Mouse (Mus musculus) megakaryocyte, adult 5-6 weeks (primary cell): ENCODE results near the gene Aicda. TPM values are rescaled to one million over a fixed set of nuclear protein-coding genes. Genes with fewer than 3 reads are reported as not detected.
"Not testable (repeated sequence)": the region's sequence is repeated elsewhere in the genome, so short reads cannot be mapped to it uniquely, and the experiment has no call there.

Experiments used
- ATAC-seq: 2 replicates; pipeline ENCODE4 v1.8.0; 2016; ENCODE audit warnings: mild to moderate bottlenecking, inconsistent platforms; ENCODE audit not compliant: poor library complexity, severe bottlenecking
- total RNA-seq, 2 experiments: library from RNA; stranded (forward) in 1 of 2; stranded (reverse) in 1 of 2; fragments of 153-499, 151-499 nt in 1 of 2; fragments of 221-1000, 200-1000 nt in 1 of 2; gene quantifications; 2 replicates each; pipeline versions ENCODE4 v1.2.3 to v1.2.4; 2015 to 2017

The Aicda gene
- total RNA-seq (2015), result 0.07 TPM in 1 of 2 replicates, not detected in the other
- not detected in 2 replicates for total RNA-seq (2017)

DNA sequence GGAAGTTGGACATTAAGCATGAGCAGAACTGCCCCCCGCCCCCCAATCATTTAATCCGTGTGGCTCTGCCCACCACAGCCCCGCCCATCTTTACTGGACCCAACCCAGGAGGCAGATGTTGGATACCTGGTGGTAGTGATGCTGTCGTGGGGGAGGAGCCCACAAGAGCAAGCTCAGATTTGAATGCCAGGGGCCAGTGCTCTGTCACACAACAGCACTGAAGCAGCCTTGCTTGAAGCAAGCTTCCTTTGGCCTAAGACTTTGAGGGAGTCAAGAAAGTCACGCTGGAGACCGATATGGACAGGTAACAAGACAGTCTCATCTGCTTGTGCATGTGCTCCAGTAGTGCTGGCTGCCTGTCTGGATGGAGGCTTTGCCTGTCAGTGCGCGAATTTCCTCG, at the start of gene Aicda:
Aicda (plus strand) TSS at position 196 of the 400 bp plus-strand sequence.
- ATAC-seq, result no peak

DNA sequence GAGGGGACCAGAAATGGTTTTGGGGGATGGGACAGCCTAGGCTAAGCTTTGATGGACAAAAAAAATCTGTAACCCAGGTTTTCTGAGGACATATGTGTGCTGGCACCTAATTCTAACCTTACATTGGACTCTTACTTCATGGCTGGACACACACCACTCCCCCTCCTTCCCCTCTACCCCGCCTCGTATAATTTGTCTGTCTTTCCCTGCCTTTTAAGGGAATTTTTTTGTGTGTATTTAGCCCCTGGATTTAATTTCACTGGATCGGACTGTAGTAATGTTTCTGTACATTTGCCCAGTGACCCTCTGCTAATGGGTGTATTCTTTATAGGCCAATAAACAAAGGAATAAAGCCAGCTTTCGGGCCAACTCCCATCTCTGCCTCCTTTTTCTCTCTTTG, 48.6 kb upstream of the Aicda start:
- ATAC-seq, result no peak

DNA sequence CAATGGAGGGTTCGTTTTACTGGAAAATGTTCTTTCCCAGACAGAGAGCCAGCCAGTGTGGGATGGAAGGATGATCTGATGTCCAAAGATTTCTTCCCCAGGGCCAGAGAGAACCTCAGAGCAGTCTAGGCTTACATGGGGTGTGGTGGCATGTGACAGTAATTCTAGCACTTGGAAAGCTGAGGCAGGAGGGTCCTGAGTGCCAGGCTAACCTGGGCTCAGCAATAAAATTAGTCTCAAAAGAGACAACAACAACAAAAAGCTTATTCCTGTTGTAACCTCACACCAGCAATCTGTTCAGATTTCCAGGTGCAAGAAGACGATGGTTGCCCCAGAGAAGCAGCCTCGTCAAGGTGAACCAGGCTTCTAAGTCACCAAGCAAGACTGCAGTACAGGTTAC, 48.1 kb upstream of the Aicda start, which contains the start of gene Mfap5:
Mfap5 (plus strand) TSS at position 301 of the 400 bp plus-strand sequence.
- ATAC-seq, result no peak

DNA sequence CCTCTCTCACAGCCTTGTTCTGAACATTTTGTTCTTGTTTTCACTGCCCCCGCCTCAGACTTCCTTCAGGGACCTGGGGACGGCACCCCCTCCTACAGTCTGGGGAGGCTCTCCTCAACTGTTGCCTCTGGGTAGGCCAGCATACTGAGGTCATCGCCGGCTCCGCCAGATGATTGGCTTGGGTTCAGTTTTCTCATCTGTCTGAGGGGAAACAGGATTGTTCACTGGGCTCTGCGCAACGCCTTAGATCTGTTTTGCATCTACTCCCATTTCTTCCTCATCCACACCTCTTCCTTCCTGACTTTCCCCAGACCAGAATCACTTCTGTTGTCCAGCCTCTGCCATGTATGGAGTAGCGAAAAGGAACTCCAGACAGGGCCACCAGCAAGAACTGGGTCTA, 45.1 kb upstream of the Aicda start:
- ATAC-seq, result no peak

DNA sequence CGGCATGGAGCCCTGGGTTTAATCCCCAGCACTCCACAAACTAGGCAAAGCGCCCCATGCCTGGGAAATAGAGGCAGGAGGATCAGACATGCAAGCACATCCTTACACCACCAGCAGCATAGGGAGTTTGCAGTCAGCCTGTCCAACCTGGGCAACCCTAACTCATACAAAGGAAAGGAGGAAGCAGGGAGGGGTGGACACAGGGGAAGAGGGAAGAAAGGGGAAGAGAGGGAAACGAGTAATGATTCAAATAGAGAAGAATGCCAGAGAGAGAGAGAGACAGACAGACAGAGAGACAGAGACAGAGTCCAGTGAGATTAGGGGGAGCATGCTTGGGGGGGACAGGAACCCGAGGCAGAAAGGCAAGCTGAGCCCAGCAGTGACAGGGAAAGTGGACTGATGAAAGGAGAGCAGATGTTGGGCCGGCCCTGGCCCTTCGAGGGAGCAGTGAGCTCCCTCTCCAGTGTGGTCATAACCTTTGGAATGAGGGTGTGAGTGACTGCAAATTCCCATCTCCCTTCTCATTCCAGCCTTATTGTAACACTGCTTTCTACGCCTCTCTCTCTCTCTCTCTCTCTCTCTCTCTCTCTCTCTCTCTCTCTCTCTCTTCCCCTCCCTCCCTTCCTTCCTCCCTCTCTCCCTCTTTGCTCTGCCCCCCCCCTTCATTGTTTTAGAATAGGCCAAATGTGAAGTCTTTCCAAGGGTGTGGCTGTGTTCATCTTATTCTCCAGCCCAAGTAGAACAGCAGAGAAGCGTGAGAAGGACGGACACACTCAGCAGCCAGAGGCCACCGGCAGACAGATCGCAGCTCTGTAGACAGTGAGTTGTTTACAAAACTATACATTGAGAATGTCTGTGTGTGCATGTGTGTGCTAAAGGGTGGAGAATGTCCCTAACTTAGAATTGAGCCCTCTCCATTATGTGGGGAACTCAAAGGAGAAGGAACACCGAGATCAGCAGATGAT, 40.4 kb upstream of the Aicda start:
- ATAC-seq, result peak; percentile 43; the same call in 1 of the 2 replicates

DNA sequence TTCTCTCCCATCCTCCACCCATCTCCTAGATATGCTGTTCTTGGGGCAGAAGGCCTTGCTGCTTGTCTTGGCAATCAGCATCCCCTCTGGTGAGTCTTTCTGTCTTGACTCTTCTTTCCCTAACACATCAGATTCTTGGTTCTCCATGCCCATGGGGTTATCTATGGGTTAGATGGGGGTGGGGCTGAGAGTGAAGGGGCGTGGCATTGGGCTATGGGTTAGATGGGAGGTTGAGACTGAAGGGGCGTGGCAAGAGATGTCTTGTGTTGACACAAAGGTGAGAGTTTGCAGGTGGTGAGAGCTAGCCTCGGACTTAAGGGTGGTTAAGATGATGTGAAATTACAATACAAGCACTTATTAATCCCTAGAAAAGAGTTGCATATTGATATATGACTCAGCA, 39.3 kb upstream of the Aicda start:
- ATAC-seq, result no peak

DNA sequence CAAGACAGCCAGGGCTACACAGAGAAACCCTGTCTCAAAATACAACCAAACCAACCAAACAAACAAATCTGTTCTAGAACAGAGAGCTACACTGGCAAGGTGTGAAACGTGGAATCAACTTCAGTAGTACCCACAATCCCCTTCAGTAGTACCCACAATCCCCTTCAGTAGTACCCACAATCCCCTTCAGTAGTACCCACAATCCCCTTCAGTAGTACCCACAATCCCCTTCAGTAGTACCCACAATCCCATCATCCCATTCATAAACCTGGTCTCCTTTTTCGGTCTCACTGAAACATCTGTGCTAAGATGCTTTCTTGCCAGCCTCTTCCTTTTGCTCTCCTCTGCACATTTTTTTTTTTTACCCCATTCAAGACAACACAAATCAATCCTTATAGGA, 37.8 kb upstream of the Aicda start:
- ATAC-seq, result not testable (repeated sequence)

DNA sequence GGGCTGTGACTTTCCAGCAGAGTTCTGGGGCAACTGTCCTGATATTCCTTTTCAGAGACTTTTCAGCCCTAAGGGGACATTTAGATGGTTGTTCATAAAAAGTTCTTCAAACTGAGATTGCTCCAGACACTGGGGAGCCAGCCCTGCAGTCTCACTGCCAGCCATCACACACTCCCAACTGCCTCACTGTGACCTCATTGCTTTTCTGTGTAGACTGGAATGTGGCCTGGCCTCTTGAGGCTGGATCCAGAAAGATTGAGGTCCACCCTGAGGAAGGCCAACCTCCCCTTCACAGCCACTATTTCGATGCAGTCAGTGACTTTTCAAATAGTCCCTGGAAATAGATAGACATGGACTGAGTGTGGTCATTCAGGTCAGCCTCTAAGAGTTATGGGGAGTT, 35.9 kb upstream of the Aicda start:
- ATAC-seq, result no peak

DNA sequence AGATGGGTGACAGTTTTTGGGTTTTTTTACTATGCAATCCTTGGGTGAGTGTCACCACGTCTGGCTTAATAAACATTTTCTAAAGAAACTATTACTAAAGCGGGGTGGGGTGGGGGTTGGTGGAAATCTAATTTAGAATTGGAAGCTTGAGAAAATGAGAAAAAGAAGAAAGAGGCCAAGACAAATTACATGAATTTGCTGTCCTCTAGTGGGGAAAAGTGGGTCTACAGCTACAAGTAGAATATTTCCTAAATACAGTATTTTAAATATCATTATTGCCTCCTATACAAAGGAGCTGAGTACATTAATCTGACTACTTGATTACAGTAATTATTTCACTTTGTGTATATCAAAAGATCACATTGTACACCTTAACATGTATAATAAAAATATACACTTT, 34.2 kb upstream of the Aicda start:
- ATAC-seq, result no peak

DNA sequence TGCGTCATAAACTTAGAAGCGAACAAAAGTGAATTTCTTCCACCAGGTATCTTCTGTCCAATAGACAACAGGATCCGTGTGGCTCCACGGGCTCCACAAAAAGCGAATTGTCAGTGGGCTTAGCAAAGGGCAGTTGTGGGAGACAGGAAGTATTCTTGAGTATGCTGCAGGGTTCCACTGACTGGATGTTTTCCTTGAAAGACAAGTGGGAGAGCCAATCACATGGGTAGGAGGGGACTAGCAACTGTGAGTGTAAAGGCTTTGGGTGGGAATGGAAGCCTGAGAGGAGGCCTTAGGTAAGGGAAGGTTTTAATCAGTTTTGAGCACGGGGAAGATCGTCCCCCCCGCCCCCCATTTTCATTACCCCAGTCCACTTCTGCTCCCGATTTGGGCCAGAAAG, 31.0 kb upstream of the Aicda start:
- no peak for ATAC-seq

DNA sequence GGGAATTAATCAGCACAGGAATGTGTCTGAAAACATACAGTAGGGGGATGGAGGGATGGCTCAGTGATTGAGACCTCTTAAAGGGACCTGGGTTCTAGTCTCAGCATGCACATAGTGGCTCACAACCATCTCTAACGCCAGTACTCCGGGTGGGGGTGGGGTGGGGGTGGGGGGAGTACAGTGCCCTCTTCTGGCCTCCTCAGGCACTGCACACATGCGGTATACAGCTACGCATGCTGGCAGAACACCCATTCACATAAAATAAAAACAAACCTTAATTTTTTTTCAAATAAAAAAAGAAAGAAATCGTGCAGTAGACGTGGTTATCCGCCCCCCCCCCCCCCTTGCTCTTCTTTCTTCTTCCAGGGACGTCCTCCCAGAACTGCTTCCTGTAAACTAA, 30.3 kb upstream of the Aicda start:
- no peak for ATAC-seq

DNA sequence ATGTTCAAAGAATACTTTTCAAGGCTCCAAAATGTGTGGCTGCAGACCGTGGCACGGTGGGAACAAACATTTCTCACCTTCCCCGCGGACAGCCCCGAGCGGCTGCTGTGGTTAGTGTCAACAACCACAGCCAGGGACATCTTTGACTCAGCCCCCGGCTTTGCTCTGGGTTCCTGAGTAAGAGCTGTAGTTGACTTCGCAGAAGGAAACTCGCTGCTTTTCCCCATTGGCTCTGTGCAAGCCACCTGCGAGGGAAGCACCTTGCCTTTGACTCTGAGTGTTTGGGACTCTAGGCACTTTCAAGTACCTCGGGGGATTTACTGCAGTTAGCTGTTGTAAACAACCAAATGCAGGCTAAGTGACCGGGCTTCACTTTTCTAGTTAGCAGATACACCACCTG, 26.0 kb upstream of the Aicda start:
- peak; percentile 43; the same call in 1 of the 2 replicates for ATAC-seq

DNA sequence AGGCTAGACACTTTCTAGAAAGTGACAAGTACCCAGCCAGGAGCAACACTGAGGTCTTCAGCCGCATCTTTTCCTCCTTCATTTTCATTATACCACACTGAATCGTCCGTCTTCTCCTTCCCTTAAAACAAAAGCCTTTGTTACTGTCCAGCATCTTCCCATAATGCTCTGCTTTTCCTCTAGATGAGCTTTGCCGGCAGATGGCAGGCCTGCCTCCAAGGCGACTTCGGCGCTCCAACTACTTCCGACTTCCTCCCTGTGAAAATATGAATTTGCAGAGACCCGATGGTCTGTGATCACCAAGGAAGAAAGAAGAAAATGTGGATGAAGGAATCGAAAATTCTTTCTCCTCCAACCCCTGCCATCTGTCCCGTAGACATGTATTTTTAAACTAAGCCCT, 25.5 kb upstream of the Aicda start:
- no peak for ATAC-seq

DNA sequence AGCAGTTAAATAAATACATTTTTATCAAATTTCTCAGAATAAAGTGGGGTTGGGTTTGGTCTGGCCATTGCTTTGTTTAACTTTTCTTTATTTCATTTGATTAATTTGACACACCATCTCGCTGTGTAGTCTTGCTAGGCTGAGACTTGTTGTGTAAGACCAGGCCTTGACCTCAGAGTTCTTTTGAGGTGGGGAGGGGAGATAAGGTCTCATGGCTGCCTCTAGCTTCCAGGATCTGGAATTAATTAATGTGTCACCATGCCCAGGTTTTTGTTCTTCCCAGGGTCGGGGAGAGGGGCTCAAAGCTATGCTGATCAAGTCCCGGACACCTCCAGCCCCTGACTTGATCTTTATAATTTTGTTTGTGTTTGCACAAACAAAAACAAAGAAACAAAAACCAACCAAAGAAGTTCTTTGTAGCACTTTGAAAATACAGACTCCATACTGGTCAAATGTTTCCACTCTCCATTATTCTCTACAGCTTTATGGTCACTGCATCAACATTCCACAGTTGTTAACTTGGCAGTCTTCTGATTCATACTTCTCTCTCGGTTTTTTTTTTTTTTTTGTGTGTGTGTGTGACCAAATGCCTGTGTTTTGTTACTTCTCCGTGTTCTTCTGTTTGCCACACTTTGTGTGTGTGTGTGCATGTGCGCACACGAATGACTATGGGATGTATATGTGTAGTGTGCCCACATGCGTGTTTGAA, 22.0 kb upstream of the Aicda start:
- ATAC-seq, result no peak

DNA sequence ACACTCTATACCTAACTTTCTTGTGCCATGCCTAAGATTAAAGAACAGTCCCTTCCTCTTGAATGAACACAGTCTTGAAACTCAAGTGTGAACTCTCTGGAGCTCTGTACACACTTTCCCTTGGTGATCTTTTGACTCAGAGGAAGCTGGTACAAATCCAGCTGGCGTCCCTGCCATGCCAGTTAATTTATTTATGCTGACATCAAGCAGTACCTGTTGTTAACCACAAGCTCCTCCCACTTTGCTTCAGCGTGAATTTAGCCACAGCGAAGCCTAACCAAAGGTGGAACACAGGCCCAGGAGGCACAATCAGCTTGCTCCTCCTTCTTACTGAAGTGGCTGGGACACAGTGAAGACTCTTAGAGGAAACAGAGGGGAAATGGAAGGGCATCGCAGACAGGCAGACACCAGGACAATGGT, 20.7 kb upstream of the Aicda start:
- ATAC-seq, result peak; percentile 43; the same call in 1 of the 2 replicates

DNA sequence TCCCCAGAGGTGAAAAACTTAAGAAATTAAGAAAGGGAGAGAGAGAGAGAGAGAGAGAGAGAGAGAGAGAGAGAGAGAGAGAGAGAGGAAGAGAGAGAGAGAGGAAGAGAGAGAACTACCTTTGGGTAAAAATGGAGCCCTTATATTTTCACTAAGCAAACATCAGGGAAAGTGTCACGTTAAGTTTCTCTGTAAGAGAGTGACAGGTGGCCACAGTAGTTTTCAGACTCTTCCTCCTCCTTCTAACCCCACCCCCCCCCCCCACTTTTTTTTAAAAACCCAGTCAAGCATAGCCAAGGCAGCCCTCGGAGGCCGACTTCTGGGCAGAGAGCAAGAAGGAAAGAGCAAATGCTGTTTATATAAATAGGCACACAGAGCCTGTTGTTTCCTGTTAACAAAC, 19.6 kb upstream of the Aicda start:
- ATAC-seq, result no peak

DNA sequence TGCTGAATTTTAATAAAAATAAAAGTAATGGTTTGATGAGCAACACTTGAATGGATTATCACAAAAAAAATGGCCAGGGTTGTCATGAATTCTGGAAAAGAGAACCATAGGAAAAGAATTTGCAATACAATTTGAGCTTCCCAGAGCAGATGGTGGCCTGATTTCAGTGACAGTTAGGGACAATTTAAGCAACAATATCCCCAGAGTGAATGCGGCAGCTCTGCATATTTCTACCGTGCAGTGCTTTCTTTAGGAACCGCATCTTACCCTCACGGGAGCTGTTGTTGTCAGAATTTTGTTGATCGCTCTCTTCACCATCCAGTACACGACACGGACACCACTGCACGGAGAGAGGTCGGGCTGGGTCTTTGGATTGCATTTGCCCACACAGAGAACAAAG, 14.0 kb upstream of the Aicda start:
- ATAC-seq, result no peak

DNA sequence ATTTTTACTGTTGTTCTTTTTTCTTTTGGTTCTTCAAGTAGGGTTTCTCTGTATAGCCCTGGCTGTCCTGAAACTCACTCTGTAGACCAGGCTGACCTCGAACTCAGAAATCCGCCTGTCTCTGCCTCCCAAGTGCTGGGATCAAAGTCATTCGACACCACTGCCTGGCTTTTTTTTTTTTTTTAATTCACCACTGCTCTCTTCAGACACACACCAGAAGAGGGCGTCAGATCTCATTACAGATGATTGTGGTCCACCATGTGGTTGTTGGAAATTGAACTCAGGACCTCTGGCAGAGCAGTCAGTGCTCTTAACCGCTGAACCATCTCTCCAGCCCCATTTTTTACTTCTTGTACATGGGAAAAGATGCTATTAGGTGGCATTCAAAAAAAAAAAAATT, 11.1 kb upstream of the Aicda start:
- ATAC-seq, result not testable (repeated sequence)

DNA sequence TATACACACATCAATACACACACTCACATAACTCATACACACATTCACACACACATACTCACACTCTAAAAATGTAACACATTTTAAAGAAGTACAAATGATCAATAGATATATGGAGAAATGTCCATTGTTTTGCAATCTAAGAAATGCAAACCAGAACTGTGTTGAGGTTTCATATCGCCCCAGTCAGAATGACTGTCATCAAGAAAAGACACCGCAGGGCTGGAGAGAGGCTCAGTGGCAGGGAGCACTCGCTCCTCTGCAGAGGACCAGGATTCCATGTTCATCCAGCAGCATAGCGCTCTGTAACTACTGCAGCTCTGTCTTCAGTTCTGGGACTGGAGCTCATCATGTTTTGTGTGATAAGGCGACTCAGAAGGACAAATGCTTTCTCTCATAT, 10.0 kb upstream of the Aicda start:
- peak; percentile 60 for ATAC-seq

DNA sequence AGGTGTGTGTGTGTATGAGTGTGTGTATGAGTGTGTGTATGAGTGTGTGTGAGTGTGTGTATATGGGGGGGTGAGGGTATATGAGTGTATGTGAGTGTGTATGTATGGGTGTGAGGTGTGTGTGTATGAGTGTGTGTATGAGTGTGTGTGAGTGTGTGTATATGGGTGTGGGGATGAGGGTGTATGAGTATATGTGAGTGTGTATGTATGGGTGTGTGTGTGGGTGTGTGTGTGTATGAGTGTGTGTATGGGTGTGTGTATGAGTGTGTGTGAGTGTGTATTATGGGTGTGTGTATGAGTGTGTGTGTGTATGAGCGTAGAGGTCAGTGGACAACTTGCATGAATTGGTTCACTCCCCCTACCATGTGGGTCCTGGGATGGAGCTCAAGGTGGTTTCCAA, 8.9 kb upstream of the Aicda start:
- no peak for ATAC-seq

DNA sequence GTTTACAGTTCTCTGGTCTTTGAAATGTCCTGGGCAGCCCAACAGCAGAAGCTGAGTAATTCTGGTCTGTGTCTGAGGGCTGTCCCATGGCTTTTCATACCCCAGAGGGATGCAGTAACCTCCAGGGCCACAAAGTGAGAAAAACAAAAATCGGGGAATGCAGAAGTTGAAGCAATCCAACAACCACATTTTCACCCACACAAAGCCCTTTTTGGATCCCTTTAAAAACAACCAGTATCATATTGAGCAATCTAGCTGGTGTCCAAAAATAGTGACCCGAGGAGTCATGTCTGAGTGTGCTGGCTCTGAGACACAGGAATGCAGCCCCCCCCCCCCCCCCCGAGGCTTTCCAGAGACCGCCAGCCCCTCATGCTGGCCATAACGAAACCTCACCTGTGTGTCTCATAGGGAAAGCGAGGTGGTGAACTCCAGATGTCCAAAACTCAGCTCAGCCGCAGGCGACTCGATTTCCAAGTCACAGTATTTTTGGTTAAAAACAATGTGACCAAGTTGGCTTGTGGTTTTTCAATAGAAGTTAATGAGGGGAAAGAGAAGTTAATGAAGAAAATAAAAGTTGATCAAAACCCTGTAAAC, 8.2 kb upstream of the Aicda start:
- ATAC-seq, result peak; percentile 77
